Mouse (Mus musculus): Measurements from ENCODE around the gene Pdcd5. TPM values are rescaled to one million over a fixed set of nuclear protein-coding genes. Genes with fewer than 3 reads are reported as not detected.

Gene Pdcd5
- polyA plus RNA-seq, 1 experiment from 2014 or later, result 313 TPM

DNA sequence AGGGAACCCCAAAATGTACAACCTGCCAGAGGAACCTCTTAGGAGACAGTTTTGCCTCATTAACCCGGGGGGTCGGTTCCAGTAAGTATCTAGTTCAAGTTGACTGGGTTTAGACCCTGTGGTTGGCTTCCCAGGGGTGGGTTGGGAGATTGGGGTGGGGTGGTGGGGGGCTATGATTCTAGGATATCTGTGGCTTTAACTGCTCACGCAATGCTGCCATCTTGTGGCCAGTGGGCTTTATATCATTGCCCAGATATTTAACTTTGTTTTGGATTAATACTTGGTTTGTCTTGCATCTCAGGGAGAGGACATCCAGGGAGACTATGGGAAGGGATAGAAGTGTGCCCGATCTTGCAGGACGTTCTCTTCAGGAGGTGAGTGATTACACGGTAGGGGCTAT lies 11.1 kb downstream of the Pdcd5 start:
- Histone ChIP-seq H3K9me3 (replicated peaks; ENCODE audit: control insufficient read depth, low read length) (no peaks in the 10 kb centered on the region), H3K4me2 (ENCODE audit: low read depth, low read length) (no peak overlapping the region), H3K9ac (replicated peaks; ENCODE audit: low read length) (no peak overlapping the region), H3K4me3 (ENCODE audit: low read depth, low read length) (no peak overlapping the region), H3K4me1 (ENCODE audit: control insufficient read depth, insufficient read depth, low read length) (no peaks in the 10 kb centered on the region), H3K27ac (replicated peaks; ENCODE audit: low read depth, low read length) (no peak overlapping the region), H3K36me3 (replicated peaks; ENCODE audit: control insufficient read depth, insufficient read depth, low read depth, low read length) (peaks cover 4% of the 10 kb centered on the region), H3K27me3 (ENCODE audit: control insufficient read depth, insufficient read depth, low read length) (no peaks in the 10 kb centered on the region)
- ATAC-seq (replicated peaks; ENCODE audit: insufficient number of reproducible peaks, low FRiP score, low TSS enrichment, low read depth) (no peak), DNase-seq (ENCODE audit: low spot score) (peak; percentile 70)
- WGBS, result 68% methylated on average over 6 of the region's 6 CpGs

DNA sequence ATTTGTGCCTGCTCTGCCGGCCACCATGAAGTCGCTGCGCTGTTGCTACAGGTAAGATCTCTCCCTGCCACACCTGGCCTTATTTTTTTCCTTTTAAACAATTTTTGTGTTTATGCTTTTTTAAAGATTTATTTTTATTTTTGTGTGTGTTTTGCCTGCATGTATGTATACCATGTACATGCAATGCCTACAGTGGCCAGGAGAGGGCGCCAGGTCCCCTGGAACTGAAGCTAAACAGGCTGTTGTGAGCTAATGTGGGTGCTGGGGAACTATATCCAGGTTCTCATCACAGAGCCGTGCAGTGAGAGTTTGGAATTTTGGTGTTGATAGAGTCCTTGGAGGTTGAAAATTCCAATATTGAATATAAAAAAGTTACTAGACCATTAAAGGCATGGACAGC lies 18.8 kb downstream of the Pdcd5 start:
- no peaks in the 10 kb centered on the region; the same call in 1 of the 2 replicates for H3K36me3 ChIP-seq (replicated peaks; ENCODE audit: control insufficient read depth, insufficient read depth, low read depth, low read length)
- DNase-seq (ENCODE audit: low spot score), result peak; percentile 50
- WGBS, result 68% methylated on average over 5 of the region's 5 CpGs

DNA sequence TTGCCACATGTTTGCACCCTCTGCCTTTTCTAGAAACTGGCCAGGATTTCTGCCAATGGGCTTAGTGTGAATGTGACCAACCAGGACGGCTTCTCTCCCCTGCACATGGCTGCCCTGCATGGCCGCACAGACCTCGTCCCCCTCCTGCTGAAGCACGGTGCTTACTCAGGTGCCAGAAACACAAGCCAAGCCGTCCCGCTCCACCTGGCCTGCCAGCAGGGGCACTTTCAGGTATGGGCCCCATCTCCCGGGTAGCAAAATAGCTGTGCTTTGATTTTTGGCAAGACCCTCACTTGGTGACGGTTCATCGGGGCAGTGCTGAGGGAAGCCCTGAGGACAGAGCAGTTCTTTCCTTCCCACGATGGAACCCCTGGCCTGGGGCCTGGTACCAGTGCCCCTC lies 19.9 kb downstream of the Pdcd5 start:
- H3K36me3 ChIP-seq (replicated peaks; ENCODE audit: control insufficient read depth, insufficient read depth, low read depth, low read length), result no peaks in the 10 kb centered on the region; the same call in 1 of the 2 replicates
- H3K9ac ChIP-seq (replicated peaks; ENCODE audit: low read length), result no peak overlapping the region
- no peaks in the 10 kb centered on the region for H3K4me1 ChIP-seq (ENCODE audit: control insufficient read depth, insufficient read depth, low read length)
- no peak overlapping the region for H3K4me3 ChIP-seq (ENCODE audit: low read depth, low read length)
- H3K4me2 ChIP-seq (ENCODE audit: low read depth, low read length), result no peak overlapping the region
- no peak overlapping the region for H3K27ac ChIP-seq (replicated peaks; ENCODE audit: low read depth, low read length)
- H3K9me3 ChIP-seq (replicated peaks; ENCODE audit: control insufficient read depth, low read length), result no peaks in the 10 kb centered on the region
- no peaks in the 10 kb centered on the region for H3K27me3 ChIP-seq (ENCODE audit: control insufficient read depth, insufficient read depth, low read length)
- WGBS, result 91% methylated on average over 10 of the region's 10 CpGs
- DNase-seq (ENCODE audit: low spot score), result no peak
- ATAC-seq (replicated peaks; ENCODE audit: insufficient number of reproducible peaks, low FRiP score, low TSS enrichment, low read depth), result no peak

More for the DNA sequence above, 18.8 kb downstream of the Pdcd5 start:
- ATAC-seq (replicated peaks; ENCODE audit: insufficient number of reproducible peaks, low FRiP score, low TSS enrichment, low read depth), result no peak
- H3K4me3 ChIP-seq (ENCODE audit: low read depth, low read length), result no peak overlapping the region
- no peaks in the 10 kb centered on the region for H3K4me1 ChIP-seq (ENCODE audit: control insufficient read depth, insufficient read depth, low read length)
- no peak overlapping the region for H3K9ac ChIP-seq (replicated peaks; ENCODE audit: low read length)
- no peak overlapping the region for H3K27ac ChIP-seq (replicated peaks; ENCODE audit: low read depth, low read length)
- H3K9me3 ChIP-seq (replicated peaks; ENCODE audit: control insufficient read depth, low read length), result no peaks in the 10 kb centered on the region
- no peak overlapping the region for H3K4me2 ChIP-seq (ENCODE audit: low read depth, low read length)
- no peaks in the 10 kb centered on the region for H3K27me3 ChIP-seq (ENCODE audit: control insufficient read depth, insufficient read depth, low read length)

DNA sequence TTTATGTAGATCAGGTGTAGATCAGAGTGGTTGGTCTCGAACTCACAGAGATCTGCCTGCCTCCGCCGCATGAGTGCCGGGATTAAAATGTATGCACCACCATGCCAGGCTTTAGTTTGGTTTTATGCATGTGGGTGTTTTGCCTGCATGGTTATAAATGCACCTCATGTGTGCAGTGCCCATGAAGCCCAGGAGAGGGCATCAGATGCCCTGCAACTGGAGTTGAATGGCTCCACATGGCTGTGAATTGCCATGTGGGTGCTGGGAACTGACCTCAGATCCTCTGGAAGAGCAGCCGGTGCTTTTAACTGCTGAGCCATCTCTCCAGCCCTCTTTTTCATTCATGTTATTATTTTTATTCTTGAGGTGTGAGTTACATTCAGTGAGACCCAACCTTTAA lies 21.3 kb downstream of the Pdcd5 start:
- WGBS, result 98% methylated on average over 5 of the region's 5 CpGs
- Histone ChIP-seq H3K27ac (replicated peaks; ENCODE audit: low read depth, low read length) (no peak overlapping the region), H3K9me3 (replicated peaks; ENCODE audit: control insufficient read depth, low read length) (no peaks in the 10 kb centered on the region), H3K9ac (replicated peaks; ENCODE audit: low read length) (no peak overlapping the region), H3K4me3 (ENCODE audit: low read depth, low read length) (no peak overlapping the region), H3K36me3 (replicated peaks; ENCODE audit: control insufficient read depth, insufficient read depth, low read depth, low read length) (no peaks in the 10 kb centered on the region; the same call in 1 of the 2 replicates), H3K4me1 (ENCODE audit: control insufficient read depth, insufficient read depth, low read length) (no peaks in the 10 kb centered on the region), H3K4me2 (ENCODE audit: low read depth, low read length) (no peak overlapping the region), H3K27me3 (ENCODE audit: control insufficient read depth, insufficient read depth, low read length) (no peaks in the 10 kb centered on the region)
- ATAC-seq (replicated peaks; ENCODE audit: insufficient number of reproducible peaks, low FRiP score, low TSS enrichment, low read depth) (no peak), DNase-seq (ENCODE audit: low spot score) (no peak)

DNA sequence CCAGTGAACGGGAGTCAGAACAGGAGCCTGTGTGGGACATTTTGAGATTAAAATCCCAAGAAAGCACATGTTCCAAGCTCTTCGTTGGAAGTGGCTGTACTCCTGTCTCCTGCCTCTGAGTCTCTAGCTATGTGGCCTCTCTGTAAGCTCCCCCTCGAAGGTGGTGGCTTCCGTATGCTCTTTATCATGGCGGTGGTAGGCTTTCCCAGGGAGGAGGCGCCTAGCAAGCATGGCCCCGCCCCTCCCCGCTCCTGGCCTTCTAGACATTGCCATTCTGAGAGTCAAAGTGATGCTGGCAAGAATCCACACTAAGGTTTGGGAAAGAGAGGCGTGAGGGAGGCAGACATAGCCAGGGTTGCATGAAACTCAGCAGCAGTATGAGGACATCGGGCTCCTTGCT lies 24.7 kb downstream of the Pdcd5 start:
- Histone ChIP-seq H3K36me3 (replicated peaks; ENCODE audit: control insufficient read depth, insufficient read depth, low read depth, low read length) (no peaks in the 10 kb centered on the region; the same call in 1 of the 2 replicates), H3K4me1 (ENCODE audit: control insufficient read depth, insufficient read depth, low read length) (no peaks in the 10 kb centered on the region)

GRCm38 (mm10) chr7:35617513-35617912 lies 29.8 kb downstream of the Pdcd5 start:
- Histone ChIP-seq H3K9me3 (replicated peaks; ENCODE audit: control insufficient read depth, low read length) (no peaks in the 10 kb centered on the region), H3K9ac (replicated peaks; ENCODE audit: low read length) (no peak overlapping the region), H3K4me3 (ENCODE audit: low read depth, low read length) (no peak overlapping the region), H3K4me1 (ENCODE audit: control insufficient read depth, insufficient read depth, low read length) (no peaks in the 10 kb centered on the region), H3K36me3 (replicated peaks; ENCODE audit: control insufficient read depth, insufficient read depth, low read depth, low read length) (peaks cover 2% of the 10 kb centered on the region; the same call in 1 of the 2 replicates), H3K27me3 (ENCODE audit: control insufficient read depth, insufficient read depth, low read length) (no peaks in the 10 kb centered on the region), H3K27ac (replicated peaks; ENCODE audit: low read depth, low read length) (no peak overlapping the region), H3K4me2 (ENCODE audit: low read depth, low read length) (no peak overlapping the region)
- 79% methylated on average over 4 of the region's 4 CpGs for WGBS
- DNase-seq (ENCODE audit: low spot score) (no peak), ATAC-seq (replicated peaks; ENCODE audit: insufficient number of reproducible peaks, low FRiP score, low TSS enrichment, low read depth) (no peak)

More for the DNA sequence above, 24.7 kb downstream of the Pdcd5 start:
- Histone ChIP-seq H3K27ac (replicated peaks; ENCODE audit: low read depth, low read length) (no peak overlapping the region), H3K9me3 (replicated peaks; ENCODE audit: control insufficient read depth, low read length) (no peaks in the 10 kb centered on the region), H3K4me3 (ENCODE audit: low read depth, low read length) (no peak overlapping the region), H3K27me3 (ENCODE audit: control insufficient read depth, insufficient read depth, low read length) (no peaks in the 10 kb centered on the region), H3K4me2 (ENCODE audit: low read depth, low read length) (no peak overlapping the region), H3K9ac (replicated peaks; ENCODE audit: low read length) (no peak overlapping the region)
- ATAC-seq (replicated peaks; ENCODE audit: insufficient number of reproducible peaks, low FRiP score, low TSS enrichment, low read depth) (no peak), DNase-seq (ENCODE audit: low spot score) (no peak)
- 92% methylated on average over 10 of the region's 10 CpGs for WGBS

GRCm38 (mm10) chr7:35609245-35609644 lies 38.1 kb downstream of the Pdcd5 start:
- Histone ChIP-seq H3K36me3 (replicated peaks; ENCODE audit: control insufficient read depth, insufficient read depth, low read depth, low read length) (no peaks in the 10 kb centered on the region), H3K27ac (replicated peaks; ENCODE audit: low read depth, low read length) (no peak overlapping the region), H3K9me3 (replicated peaks; ENCODE audit: control insufficient read depth, low read length) (no peaks in the 10 kb centered on the region), H3K4me1 (ENCODE audit: control insufficient read depth, insufficient read depth, low read length) (no peaks in the 10 kb centered on the region), H3K4me2 (ENCODE audit: low read depth, low read length) (no peak overlapping the region), H3K9ac (replicated peaks; ENCODE audit: low read length) (no peak overlapping the region), H3K27me3 (ENCODE audit: control insufficient read depth, insufficient read depth, low read length) (no peaks in the 10 kb centered on the region), H3K4me3 (ENCODE audit: low read depth, low read length) (no peak overlapping the region)
- 92% methylated on average over 10 of the region's 10 CpGs for WGBS
- DNase-seq (ENCODE audit: low spot score), result no peak
- ATAC-seq (replicated peaks; ENCODE audit: insufficient number of reproducible peaks, low FRiP score, low TSS enrichment, low read depth), result no peak

DNA sequence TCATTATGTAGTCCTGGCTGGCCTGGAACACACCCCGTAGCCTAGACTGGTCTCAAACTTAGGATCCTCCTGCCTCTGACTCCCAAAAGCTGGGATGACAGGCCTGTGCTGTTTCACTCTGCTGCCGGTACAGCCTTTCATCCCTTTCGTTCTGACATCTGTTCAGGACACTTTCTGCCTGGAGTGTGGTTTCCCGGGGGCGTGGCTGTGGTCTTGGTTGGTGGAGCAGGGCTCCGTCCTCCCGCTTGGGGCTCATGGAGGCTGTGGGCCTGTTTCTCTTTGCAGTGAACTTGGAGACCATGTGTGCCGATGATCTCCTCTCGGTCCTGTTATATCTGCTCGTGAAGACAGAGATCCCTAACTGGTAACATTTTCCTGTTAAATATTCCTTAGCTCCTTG lies 40.5 kb downstream of the Pdcd5 start:
- no peak for DNase-seq (ENCODE audit: low spot score)
- 88% methylated on average over 10 of the region's 10 CpGs for WGBS
- Histone ChIP-seq H3K9ac (replicated peaks; ENCODE audit: low read length) (no peak overlapping the region), H3K4me2 (ENCODE audit: low read depth, low read length) (no peak overlapping the region), H3K27me3 (ENCODE audit: control insufficient read depth, insufficient read depth, low read length) (no peaks in the 10 kb centered on the region), H3K4me3 (ENCODE audit: low read depth, low read length) (no peak overlapping the region), H3K36me3 (replicated peaks; ENCODE audit: control insufficient read depth, insufficient read depth, low read depth, low read length) (no peaks in the 10 kb centered on the region; the same call in 1 of the 2 replicates), H3K4me1 (ENCODE audit: control insufficient read depth, insufficient read depth, low read length) (no peaks in the 10 kb centered on the region), H3K27ac (replicated peaks; ENCODE audit: low read depth, low read length) (no peak overlapping the region), H3K9me3 (replicated peaks; ENCODE audit: control insufficient read depth, low read length) (no peaks in the 10 kb centered on the region)
- ATAC-seq (replicated peaks; ENCODE audit: insufficient number of reproducible peaks, low FRiP score, low TSS enrichment, low read depth), result no peak

Measured in embryonic facial prominence, embryonic 11.5 days (tissue).